Comparison of ENCODE assay signal across 8 mouse cellular contexts in the genomic region with DNA sequence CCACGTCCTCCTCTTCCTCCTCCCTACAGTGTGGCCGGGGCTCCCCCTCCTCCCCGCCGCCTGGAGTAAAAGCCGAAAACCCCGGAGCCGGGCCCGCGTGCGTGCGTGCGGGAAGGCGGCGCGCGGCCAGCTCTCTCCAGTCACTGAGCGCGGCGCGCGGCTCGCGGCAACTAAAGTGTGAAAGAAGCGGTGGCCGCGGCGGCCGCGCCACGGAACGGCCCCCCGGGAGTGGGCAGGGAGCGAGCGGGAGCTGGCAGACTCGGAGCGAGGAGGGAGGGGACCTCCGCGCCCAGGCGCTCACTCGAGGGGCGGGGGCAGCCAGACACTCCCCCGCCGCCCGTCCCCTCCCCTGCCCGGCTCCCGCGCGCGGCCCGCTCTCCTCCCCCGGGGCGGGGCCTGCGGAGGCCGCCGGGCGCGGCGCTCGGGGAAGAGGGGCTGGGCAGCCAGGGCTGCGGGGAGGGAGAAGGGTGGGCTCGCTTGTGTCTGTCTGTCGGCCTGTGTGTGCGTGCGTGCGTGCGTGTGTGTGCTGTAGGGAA. TPM values are rescaled to one million over a fixed set of nuclear protein-coding genes. Genes with fewer than 3 reads are reported as not detected.
A peak's percentile ranks its signal among the peaks of the same experiment; 100 is the strongest.
DNase-seq lines count a peak whose midpoint lies in the region; ATAC-seq and TF ChIP-seq lines count a peak whose summit lies in the region.

TSS of gene 1700025G04Rik (minus strand) at position 108 of the 536 bp plus-strand sequence.

- H3K4me3 ChIP-seq in embryonic facial prominence, embryonic 11.5 days (ENCODE audit: low read depth, low read length) = peak within 1 kb of the TSS; percentile 88
- H3K4me3 ChIP-seq in limb, embryonic 14.5 days (replicated peaks; ENCODE audit: low read length) = peak within 1 kb of the TSS; percentile 90
- H3K4me3 ChIP-seq in midbrain, embryonic 15.5 days = peak within 1 kb of the TSS; percentile 92
- H3K4me3 ChIP-seq in spleen, adult 2 months (ENCODE audit: extremely low read depth, insufficient read depth, insufficient read length) = peak within 1 kb of the TSS; percentile 62

- peak within 1 kb of the TSS; percentile 73 for H3K27ac ChIP-seq in embryonic facial prominence, embryonic 11.5 days (replicated peaks; ENCODE audit: low read depth, low read length)
- peak within 1 kb of the TSS; percentile 88 for H3K27ac ChIP-seq in limb, embryonic 14.5 days (replicated peaks; ENCODE audit: low read depth, low read length)
- peak within 1 kb of the TSS; percentile 98 for H3K27ac ChIP-seq in midbrain, embryonic 15.5 days
- H3K27ac ChIP-seq in spleen, adult 2 months (ENCODE audit: insufficient read depth, low read length) = peak within 1 kb of the TSS; percentile 56

- no peaks in the 10 kb centered on the region for H3K9me3 ChIP-seq in embryonic facial prominence, embryonic 11.5 days (replicated peaks; ENCODE audit: control insufficient read depth, low read length)
- no peaks in the 10 kb centered on the region for H3K9me3 ChIP-seq in limb, embryonic 14.5 days (ENCODE audit: control insufficient read depth, low read length)
- no peaks in the 10 kb centered on the region for H3K9me3 ChIP-seq in midbrain, embryonic 15.5 days

- DNase-seq in layer of hippocampus, adult 11-12 months (ENCODE audit: low spot score) = peak; percentile 82
- DNase-seq in layer of hippocampus, adult 9-10 months (ENCODE audit: low spot score) = no peak
- peak; percentile 90 for DNase-seq in embryonic facial prominence, embryonic 11.5 days (ENCODE audit: low spot score)
- DNase-seq in heart, adult 8-10 months (ENCODE audit: low spot score) = peak; percentile 76
- peak; percentile 66 for DNase-seq in kidney, adult 8-10 months
- DNase-seq in limb, embryonic 14.5 days (ENCODE audit: low spot score) = peak; percentile 89
- peak; percentile 17 to 59 for DNase-seq in spleen, adult 2 months (ENCODE audit: low read depth in 1 of 2, low spot score in 2 of 2)

- no peaks in the 10 kb centered on the region for H3K4me1 ChIP-seq in embryonic facial prominence, embryonic 11.5 days (ENCODE audit: control insufficient read depth, insufficient read depth, low read length)
- peaks cover 29% of the 10 kb centered on the region for H3K4me1 ChIP-seq in limb, embryonic 14.5 days (ENCODE audit: control insufficient read depth, insufficient read depth, low read length)
- H3K4me1 ChIP-seq in midbrain, embryonic 15.5 days = peaks cover 52% of the 10 kb centered on the region
- H3K4me1 ChIP-seq in spleen, adult 2 months (ENCODE audit: control insufficient read depth, insufficient read depth, insufficient read length) = peaks cover 7% of the 10 kb centered on the region; the same call in 1 of the 2 replicates

- 0 out of 2 replicates have a peak, but pooled peaks have one; percentile 48 for TF ChIP-seq POLR2A in limb, embryonic 14.5 days (IDR thresholded peaks at IDR 0.05; ENCODE audit: borderline replicate concordance, extremely low read depth, insufficient read depth, insufficient read length)
- no peak for TF ChIP-seq POLR2A in spleen, adult 2 months (IDR thresholded peaks at IDR 0.05; ENCODE audit: low read depth, low read length)

- H3K36me3 ChIP-seq in embryonic facial prominence, embryonic 11.5 days (replicated peaks; ENCODE audit: control insufficient read depth, insufficient read depth, low read depth, low read length) = no peaks in the 10 kb centered on the region; the same call in 1 of the 2 replicates
- H3K36me3 ChIP-seq in limb, embryonic 14.5 days (ENCODE audit: control insufficient read depth, insufficient read depth, low read length) = no peaks in the 10 kb centered on the region
- no peaks in the 10 kb centered on the region for H3K36me3 ChIP-seq in midbrain, embryonic 15.5 days (replicated peaks)
- no peaks in the 10 kb centered on the region for H3K36me3 ChIP-seq in spleen, adult 2 months (ENCODE audit: control insufficient read depth, insufficient read depth, low read length)

- no peak for TF ChIP-seq CTCF in spleen, adult 2 months (IDR thresholded peaks at IDR 0.05; ENCODE audit: extremely low read depth, insufficient read depth, insufficient read length, insufficient replicate concordance)

- under 1% methylated on average over 40 of the region's 66 CpGs for WGBS in embryonic facial prominence, embryonic 11.5 days
- WGBS in limb, embryonic 14.5 days = 0% methylated on average over 18 of the region's 66 CpGs
- under 1% methylated on average over 53 of the region's 66 CpGs for WGBS in midbrain, embryonic 15.5 days
- WGBS in spleen, adult 2 months = under 1% methylated on average over 59 of the region's 66 CpGs

- peak within 1 kb of the TSS; percentile 85 for H3K4me2 ChIP-seq in embryonic facial prominence, embryonic 11.5 days (ENCODE audit: low read depth, low read length)
- H3K4me2 ChIP-seq in limb, embryonic 14.5 days (replicated peaks; ENCODE audit: low read depth, low read length, severe bottlenecking) = peak within 1 kb of the TSS; percentile 77
- H3K4me2 ChIP-seq in midbrain, embryonic 15.5 days = peak within 1 kb of the TSS; percentile 73

- H3K27me3 ChIP-seq in embryonic facial prominence, embryonic 11.5 days (ENCODE audit: control insufficient read depth, insufficient read depth, low read length) = no peaks in the 10 kb centered on the region
- H3K27me3 ChIP-seq in limb, embryonic 14.5 days (ENCODE audit: control insufficient read depth, insufficient read depth, low read length) = no peaks in the 10 kb centered on the region
- no peaks in the 10 kb centered on the region for H3K27me3 ChIP-seq in midbrain, embryonic 15.5 days (replicated peaks)
- peaks cover 11% of the 10 kb centered on the region for H3K27me3 ChIP-seq in spleen, adult 2 months (ENCODE audit: control insufficient read depth, insufficient read depth, low read length)

- H3K9ac ChIP-seq in embryonic facial prominence, embryonic 11.5 days (replicated peaks; ENCODE audit: low read length) = peak within 1 kb of the TSS; percentile 85
- peak within 1 kb of the TSS; percentile 93 for H3K9ac ChIP-seq in limb, embryonic 14.5 days (ENCODE audit: low read depth, low read length, severe bottlenecking)
- peak within 1 kb of the TSS; percentile 97 for H3K9ac ChIP-seq in midbrain, embryonic 15.5 days

- peak; percentile 92 for ATAC-seq in embryonic facial prominence, embryonic 11.5 days (replicated peaks; ENCODE audit: insufficient number of reproducible peaks, low FRiP score, low TSS enrichment, low read depth)
- ATAC-seq in limb, embryonic 14.5 days (ENCODE audit: low FRiP score, low read depth) = peak; percentile 90
- peak; percentile 92 for ATAC-seq in midbrain, embryonic 15.5 days (replicated peaks)

RNA-seq across cellular contexts. Expression of gene 1700025G04Rik, which starts in this region (rescaled TPM):
- polyA plus RNA-seq in embryonic facial prominence, embryonic 11.5 days (2014; fragmentation: Nextera tagmentation; extraction: Ambion mirVana) = 24.7 and 29.3 TPM in 2 replicates
- total RNA-seq in heart, adult 8-10 months (2022) = 10 to 100 TPM; 37.1 to 52.9 (median 46.2) TPM
- 19.6 and 24.3 TPM in 2 replicates for polyA plus RNA-seq in limb, embryonic 14.5 days (2012; rRNA removed)
- polyA plus RNA-seq in limb, embryonic 14.5 days (2014; fragmentation: Nextera tagmentation; extraction: Ambion mirVana) = 36.4 and 38.2 TPM in 2 replicates
- polyA plus RNA-seq in midbrain, embryonic 15.5 days (2015; fragmentation: Nextera tagmentation; extraction: Ambion mirVana) = 34.6 and 37.8 TPM in 2 replicates
- 0.99 and 1.0 TPM in 2 replicates for polyA plus RNA-seq in spleen, adult 2 months (2012; rRNA removed)

Comparison
In these comparisons a context has a peak if more than half of its experiments do, and no peak if none do; other contexts are left out.
1. RNA of gene 1700025G04Rik (polyA plus RNA-seq): 19.6 to 38.2 TPM in limb, embryonic 14.5 days, 34.6 to 37.8 TPM in midbrain, embryonic 15.5 days and 24.7 to 29.3 TPM in embryonic facial prominence, embryonic 11.5 days; 0.99 to 1.0 TPM in spleen, adult 2 months; every median in the first group is over 10 times any median in the second.
2. Peak in every context shown above with its lines, with median percentiles within 50 percentile points of each other: ATAC-seq, H3K27ac ChIP-seq, H3K4me2 ChIP-seq, H3K4me3 ChIP-seq and H3K9ac ChIP-seq.